Mouse (Mus musculus) testis, adult 2 months (tissue): ENCODE results near the gene Tmem150c.

Experiments
- CTCF ChIP-seq: fragments of 200-500 bp; IDR thresholded peaks from 2 replicates; pipeline ENCODE4 v1.5.1; 2012; ENCODE audit warnings: low read depth, mild to moderate bottlenecking, inconsistent platforms, low read length, moderate library complexity; ENCODE audit not compliant: control insufficient read depth, insufficient read depth, insufficient replicate concordance
- POLR2A ChIP-seq: fragments of 200-500 bp; IDR thresholded peaks from 2 replicates; pipeline ENCODE4 v1.6.1; 2012; ENCODE audit warnings: low read depth, mild to moderate bottlenecking, inconsistent platforms, low read length, moderate library complexity; ENCODE audit not compliant: control insufficient read depth

- TF ChIP-seq CTCF, result no peak
- TF ChIP-seq POLR2A, result no peak
Observed at GRCm38 (mm10) chr5:100091602-100092001, 68.0 kb downstream of the Tmem150c start.
